Mouse (Mus musculus): ENCODE data around the gene Nt5c3. TPM values are rescaled to one million over a fixed set of nuclear protein-coding genes. Genes with fewer than 3 reads are reported as not detected.

The Nt5c3 gene
- polyA plus RNA-seq, 1 experiment: 9.9 TPM

- H3ac ChIP-seq (ENCODE audit: control insufficient read depth, insufficient read length): no peak overlapping the region
- H3K4me3 ChIP-seq: no peak overlapping the region
- H3K79me2 ChIP-seq (ENCODE audit: control insufficient read depth, insufficient read depth): peaks cover 7% of the 10 kb centered on the region
- H3K4me2 ChIP-seq (ENCODE audit: low read depth): no peak overlapping the region
- no peaks in the 10 kb centered on the region for H3K36me3 ChIP-seq (ENCODE audit: control insufficient read depth, insufficient read depth)
- H3K27me3 ChIP-seq (ENCODE audit: control insufficient read depth, insufficient read depth, insufficient read length): no peaks in the 10 kb centered on the region
- TF ChIP-seq POLR2AphosphoS2 (IDR thresholded peaks at IDR 0.05; ENCODE audit: insufficient read length, low read depth) (no peak), MAX (IDR thresholded peaks at IDR 0.05; ENCODE audit: low read depth) (no peak), USF1 (IDR thresholded peaks at IDR 0.05; ENCODE audit: low read depth) (no peak), SRF (IDR thresholded peaks at IDR 0.05; ENCODE audit: control insufficient read depth, insufficient read length, low read depth) (no peak), MYOG (IDR thresholded peaks at IDR 0.05; ENCODE audit: control insufficient read depth in 1 of 3, insufficient read depth in 1 of 3, insufficient read length in 2 of 3, low read depth in 2 of 3) (no peak), CEBPB (IDR thresholded peaks at IDR 0.05; ENCODE audit: insufficient read depth, poor library complexity, severe bottlenecking) (no peak), TCF3 (IDR thresholded peaks at IDR 0.05; ENCODE audit: insufficient read length, low read depth) (no peak), MYOD1 (IDR thresholded peaks at IDR 0.05; ENCODE audit: control insufficient read depth in 1 of 3, insufficient read length in 2 of 3, low read depth in 2 of 3) (no peak), TCF12 (IDR thresholded peaks at IDR 0.05; ENCODE audit: insufficient read depth, poor library complexity, severe bottlenecking) (no peak), POLR2A (IDR thresholded peaks at IDR 0.05; ENCODE audit: insufficient read length, low read depth) (no peak), E2F4 (IDR thresholded peaks at IDR 0.05; ENCODE audit: insufficient read depth) (no peak), REST (IDR thresholded peaks at IDR 0.05; ENCODE audit: insufficient read depth, insufficient read length) (no peak)
These were observed 12.8 kb downstream of the Nt5c3 start for GRCm38 (mm10) chr6:56910910-56911309.

DNA sequence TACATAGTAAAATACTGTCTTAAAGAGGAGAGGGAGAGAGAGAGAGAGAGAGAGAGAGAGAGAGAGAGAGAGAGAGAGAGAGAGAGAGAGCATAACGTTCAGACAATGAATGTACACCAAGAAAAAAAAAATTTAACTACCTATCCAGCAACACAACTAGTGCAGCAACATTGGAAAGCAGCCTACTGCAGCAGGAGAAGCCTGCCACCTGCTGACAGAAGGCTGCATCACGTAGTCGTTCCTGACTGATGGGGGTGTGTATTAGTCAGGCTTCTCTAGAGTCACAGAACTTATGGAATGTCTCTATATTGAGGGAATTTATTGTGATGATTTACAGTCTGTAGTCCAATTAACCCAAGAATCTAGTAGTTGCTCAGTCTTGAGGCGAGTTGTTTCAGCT lies 14.8 kb downstream of the Nt5c3 start:
- H3K4me2 ChIP-seq (ENCODE audit: low read depth): no peak overlapping the region
- no peak overlapping the region for H3K4me3 ChIP-seq
- TF ChIP-seq CEBPB (IDR thresholded peaks at IDR 0.05; ENCODE audit: insufficient read depth, poor library complexity, severe bottlenecking) (no peak), USF1 (IDR thresholded peaks at IDR 0.05; ENCODE audit: low read depth) (no peak), MYOD1 (IDR thresholded peaks at IDR 0.05; ENCODE audit: control insufficient read depth in 1 of 3, insufficient read length in 2 of 3, low read depth in 2 of 3) (no peak), POLR2AphosphoS2 (IDR thresholded peaks at IDR 0.05; ENCODE audit: insufficient read length, low read depth) (no peak), MAX (IDR thresholded peaks at IDR 0.05; ENCODE audit: low read depth) (no peak), POLR2A (IDR thresholded peaks at IDR 0.05; ENCODE audit: insufficient read length, low read depth) (no peak), MYOG (IDR thresholded peaks at IDR 0.05; ENCODE audit: control insufficient read depth in 1 of 3, insufficient read depth in 1 of 3, insufficient read length in 2 of 3, low read depth in 2 of 3) (no peak), TCF3 (IDR thresholded peaks at IDR 0.05; ENCODE audit: insufficient read length, low read depth) (no peak)
- H3K27me3 ChIP-seq (ENCODE audit: control insufficient read depth, insufficient read depth, insufficient read length): no peaks in the 10 kb centered on the region
- H3K79me2 ChIP-seq (ENCODE audit: control insufficient read depth, insufficient read depth): peaks cover 3% of the 10 kb centered on the region
- H3ac ChIP-seq (ENCODE audit: control insufficient read depth, insufficient read length): no peak overlapping the region
- no peaks in the 10 kb centered on the region for H3K36me3 ChIP-seq (ENCODE audit: control insufficient read depth, insufficient read depth)

GRCm38 (mm10) chr6:56908397-56908796 lies 15.3 kb downstream of the Nt5c3 start:
- Histone ChIP-seq H3K4me2 (ENCODE audit: low read depth) (no peak overlapping the region), H3K36me3 (ENCODE audit: control insufficient read depth, insufficient read depth) (no peaks in the 10 kb centered on the region), H3K27me3 (ENCODE audit: control insufficient read depth, insufficient read depth, insufficient read length) (no peaks in the 10 kb centered on the region), H3K4me3 (no peak overlapping the region), H3ac (ENCODE audit: control insufficient read depth, insufficient read length) (no peak overlapping the region), H3K79me2 (ENCODE audit: control insufficient read depth, insufficient read depth) (peaks cover 3% of the 10 kb centered on the region)
- TF ChIP-seq MAX (IDR thresholded peaks at IDR 0.05; ENCODE audit: low read depth): no peak
- TF ChIP-seq MYOD1 (IDR thresholded peaks at IDR 0.05; ENCODE audit: control insufficient read depth in 1 of 3, insufficient read length in 2 of 3, low read depth in 2 of 3): no peak
- no peak for TF ChIP-seq POLR2AphosphoS2 (IDR thresholded peaks at IDR 0.05; ENCODE audit: insufficient read length, low read depth)
- no peak for TF ChIP-seq SRF (IDR thresholded peaks at IDR 0.05; ENCODE audit: control insufficient read depth, insufficient read length, low read depth)
- TF ChIP-seq USF1 (IDR thresholded peaks at IDR 0.05; ENCODE audit: low read depth): no peak
- no peak for TF ChIP-seq REST (IDR thresholded peaks at IDR 0.05; ENCODE audit: insufficient read depth, insufficient read length)
- TF ChIP-seq POLR2A (IDR thresholded peaks at IDR 0.05; ENCODE audit: insufficient read length, low read depth): no peak
- no peak for TF ChIP-seq TCF3 (IDR thresholded peaks at IDR 0.05; ENCODE audit: insufficient read length, low read depth)
- TF ChIP-seq TCF12 (IDR thresholded peaks at IDR 0.05; ENCODE audit: insufficient read depth, poor library complexity, severe bottlenecking): no peak
- no peak for TF ChIP-seq CEBPB (IDR thresholded peaks at IDR 0.05; ENCODE audit: insufficient read depth, poor library complexity, severe bottlenecking)
- TF ChIP-seq MYOG (IDR thresholded peaks at IDR 0.05; ENCODE audit: control insufficient read depth in 1 of 3, insufficient read depth in 1 of 3, insufficient read length in 2 of 3, low read depth in 2 of 3): no peak
- TF ChIP-seq E2F4 (IDR thresholded peaks at IDR 0.05; ENCODE audit: insufficient read depth): no peak

DNA sequence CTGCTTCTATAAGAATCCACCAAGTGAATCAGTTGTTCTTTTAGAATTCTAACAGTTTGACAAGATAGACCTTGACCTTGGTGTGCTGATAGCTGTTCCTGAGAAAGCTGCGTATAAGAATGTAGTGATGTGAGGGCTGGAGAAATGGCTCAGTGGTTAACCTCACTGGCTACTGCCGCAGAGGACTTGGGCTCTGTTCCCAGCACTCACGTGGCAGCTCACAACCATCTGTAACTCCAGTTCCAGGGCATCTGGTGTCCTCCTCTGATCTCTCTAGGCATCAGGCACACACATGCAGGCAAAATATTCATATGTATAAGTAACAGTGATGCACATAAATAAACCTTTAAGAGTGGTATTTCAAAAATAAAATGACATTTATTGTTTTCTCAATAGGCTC lies 15.8 kb downstream of the Nt5c3 start:
- Histone ChIP-seq H3K4me2 (ENCODE audit: low read depth) (no peak overlapping the region), H3K4me3 (no peak overlapping the region), H3K79me2 (ENCODE audit: control insufficient read depth, insufficient read depth) (peaks cover 3% of the 10 kb centered on the region), H3K27me3 (ENCODE audit: control insufficient read depth, insufficient read depth, insufficient read length) (no peaks in the 10 kb centered on the region), H3K36me3 (ENCODE audit: control insufficient read depth, insufficient read depth) (no peaks in the 10 kb centered on the region), H3ac (ENCODE audit: control insufficient read depth, insufficient read length) (no peak overlapping the region)
- no peak for TF ChIP-seq TCF3 (IDR thresholded peaks at IDR 0.05; ENCODE audit: insufficient read length, low read depth)
- TF ChIP-seq POLR2AphosphoS2 (IDR thresholded peaks at IDR 0.05; ENCODE audit: insufficient read length, low read depth): no peak
- TF ChIP-seq CEBPB (IDR thresholded peaks at IDR 0.05; ENCODE audit: insufficient read depth, poor library complexity, severe bottlenecking): no peak
- no peak for TF ChIP-seq REST (IDR thresholded peaks at IDR 0.05; ENCODE audit: insufficient read depth, insufficient read length)
- no peak for TF ChIP-seq SRF (IDR thresholded peaks at IDR 0.05; ENCODE audit: control insufficient read depth, insufficient read length, low read depth)
- TF ChIP-seq E2F4 (IDR thresholded peaks at IDR 0.05; ENCODE audit: insufficient read depth): no peak
- no peak for TF ChIP-seq MAX (IDR thresholded peaks at IDR 0.05; ENCODE audit: low read depth)
- TF ChIP-seq MYOG (IDR thresholded peaks at IDR 0.05; ENCODE audit: control insufficient read depth in 1 of 3, insufficient read depth in 1 of 3, insufficient read length in 2 of 3, low read depth in 2 of 3): no peak
- TF ChIP-seq POLR2A (IDR thresholded peaks at IDR 0.05; ENCODE audit: insufficient read length, low read depth): no peak
